Mouse (Mus musculus): Measurements from ENCODE around the gene Gm10229. TPM values are rescaled to one million over a fixed set of nuclear protein-coding genes. Genes with fewer than 3 reads are reported as not detected.
"Not testable (repeated sequence)": the region's sequence is repeated elsewhere in the genome, so short reads cannot be mapped to it uniquely, and the experiment has no call there.

Gm10229 gene
- polyA plus RNA-seq (2015; fragmentation: Nextera tagmentation; extraction: Ambion mirVana): not detected in 2 replicates

GRCm38 (mm10) chr16:89014984-89015383 is at the start of gene Gm10229:
Gene Gm10229, plus strand, starts transcription at chr16:89015284.
- H3K4me1 ChIP-seq; H3K4me3 ChIP-seq; H3K4me2 ChIP-seq (replicated peaks); H3K27ac ChIP-seq; H3K27me3 ChIP-seq; H3K36me3 ChIP-seq; ATAC-seq (ENCODE audit: low FRiP score, low read depth); H3K9ac ChIP-seq; H3K9me3 ChIP-seq: not testable (repeated sequence)
- WGBS: 96% methylated on average over 3 of the region's 3 CpGs

DNA sequence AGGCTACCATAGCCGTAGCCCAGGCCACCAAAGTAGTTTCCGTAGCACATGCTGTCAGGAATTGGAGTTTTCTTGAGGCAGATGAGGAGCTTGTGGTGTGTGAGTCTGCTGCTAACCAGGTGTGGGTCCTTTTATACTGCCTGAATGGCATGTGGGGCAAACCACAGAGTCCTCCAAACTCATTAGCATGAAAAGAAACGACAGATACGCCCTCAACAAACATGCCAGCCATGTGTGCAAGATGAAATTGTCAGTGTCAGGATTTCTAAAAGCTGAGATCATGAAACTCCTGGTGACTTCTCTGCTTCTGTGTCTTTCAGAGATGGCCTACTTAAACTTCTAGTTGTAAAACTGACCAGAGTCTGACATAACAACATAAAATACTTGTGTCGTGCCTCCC is 4.4 kb upstream of the Gm10229 start, which contains the start of gene Krtap22-2:
Gene Krtap22-2, minus strand, starts transcription at position 101 of the 400 bp plus-strand sequence.
- Histone ChIP-seq H3K4me2 (replicated peaks) (no peak within 1 kb of the TSS), H3K4me1 (no peaks in the 10 kb centered on the region), H3K27me3 (no peaks in the 10 kb centered on the region), H3K4me3 (no peak within 1 kb of the TSS), H3K27ac (no peak within 1 kb of the TSS), H3K9ac (no peak within 1 kb of the TSS), H3K9me3 (no peaks in the 10 kb centered on the region), H3K36me3 (no peaks in the 10 kb centered on the region)
- no peak for ATAC-seq (ENCODE audit: low FRiP score, low read depth)
- 82% methylated on average over 5 of the region's 5 CpGs for WGBS

DNA sequence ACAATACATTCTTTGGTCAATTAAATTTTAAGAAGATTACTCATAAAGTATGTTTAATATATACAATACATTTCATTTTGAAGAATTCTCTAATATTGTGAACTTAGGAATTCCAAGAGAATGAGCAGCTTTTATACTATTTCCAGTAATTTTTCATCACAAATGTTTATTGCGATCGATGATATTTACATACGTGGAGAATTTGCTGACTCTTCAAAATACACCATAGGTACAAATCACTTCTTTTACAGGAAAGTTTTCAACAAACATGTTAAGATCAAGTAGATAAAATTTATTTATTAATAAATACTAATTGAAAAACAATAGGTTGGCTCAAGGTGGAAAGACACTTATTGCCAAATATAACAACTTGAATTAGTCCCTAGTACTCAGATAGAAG is 1.1 kb upstream of the Gm10229 start:
- ATAC-seq (ENCODE audit: low FRiP score, low read depth): no peak
- Histone ChIP-seq H3K9ac (no peak overlapping the region), H3K9me3 (no peaks in the 10 kb centered on the region), H3K4me1 (no peaks in the 10 kb centered on the region), H3K27me3 (no peaks in the 10 kb centered on the region), H3K4me2 (replicated peaks) (no peak overlapping the region), H3K36me3 (no peaks in the 10 kb centered on the region), H3K4me3 (no peak overlapping the region), H3K27ac (no peak overlapping the region)
- 96% methylated on average over 3 of the region's 3 CpGs for WGBS

- H3K9me3 ChIP-seq; H3K27me3 ChIP-seq; H3K36me3 ChIP-seq; H3K9ac ChIP-seq; H3K4me3 ChIP-seq; ATAC-seq (ENCODE audit: low FRiP score, low read depth); H3K4me1 ChIP-seq; H3K27ac ChIP-seq; H3K4me2 ChIP-seq (replicated peaks): not testable (repeated sequence)
- WGBS: 92% methylated on average over 3 of the region's 3 CpGs
Observed at GRCm38 (mm10) chr16:89031399-89031798, 16.3 kb downstream of the Gm10229 start, which contains the start of gene Krtap6-1. Gene Krtap6-1, plus strand, starts transcription at chr16:89031699.

GRCm38 (mm10) chr16:89041372-89041771 is 26.3 kb downstream of the Gm10229 start, which contains the start of gene Gm10228:
Gene Gm10228, minus strand, starts transcription at chr16:89041472.
- H3K4me1 ChIP-seq; H3K4me3 ChIP-seq; H3K9ac ChIP-seq; H3K36me3 ChIP-seq; ATAC-seq (ENCODE audit: low FRiP score, low read depth); H3K27me3 ChIP-seq; H3K27ac ChIP-seq; H3K4me2 ChIP-seq (replicated peaks); H3K9me3 ChIP-seq: not testable (repeated sequence)
- WGBS: 90% methylated on average over 2 of the region's 4 CpGs

DNA sequence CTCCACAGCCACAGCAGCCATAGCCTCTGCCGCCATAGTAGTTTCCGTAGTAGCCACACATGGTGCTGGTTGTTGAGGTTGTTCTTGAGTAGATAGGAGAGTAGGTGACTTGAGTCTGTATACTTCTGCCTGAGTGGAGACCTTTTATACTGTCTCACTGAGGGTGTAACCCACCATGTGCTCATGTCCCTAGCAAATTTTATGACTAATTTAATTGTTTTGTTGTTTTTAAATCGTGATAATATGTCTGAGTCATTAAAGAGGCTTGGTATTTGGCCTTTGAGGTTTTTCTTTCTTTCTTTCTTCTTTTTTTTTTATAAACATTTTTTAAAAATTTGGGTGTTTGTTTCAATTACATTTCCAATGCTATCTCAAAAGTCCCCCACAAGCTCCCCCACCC is 32.7 kb downstream of the Gm10229 start, which contains the start of gene Krtap6-5:
Gene Krtap6-5, minus strand, starts transcription at position 101 of the 400 bp plus-strand sequence.
- Histone ChIP-seq H3K27me3 (no peaks in the 10 kb centered on the region), H3K27ac (no peak within 1 kb of the TSS), H3K36me3 (no peaks in the 10 kb centered on the region), H3K4me1 (no peaks in the 10 kb centered on the region), H3K4me3 (no peak within 1 kb of the TSS), H3K9me3 (no peaks in the 10 kb centered on the region), H3K9ac (no peak within 1 kb of the TSS), H3K4me2 (replicated peaks) (no peak within 1 kb of the TSS)
- 86% methylated on average over 3 of the region's 3 CpGs for WGBS
- ATAC-seq (ENCODE audit: low FRiP score, low read depth): no peak

GRCm38 (mm10) chr16:89063902-89064301 is 48.8 kb downstream of the Gm10229 start, which contains the start of gene 1110025L11Rik:
Gene 1110025L11Rik, minus strand, starts transcription at chr16:89064002.
- H3K36me3 ChIP-seq; H3K4me1 ChIP-seq; H3K27me3 ChIP-seq; H3K9me3 ChIP-seq; H3K9ac ChIP-seq; H3K4me2 ChIP-seq (replicated peaks); H3K27ac ChIP-seq; H3K4me3 ChIP-seq; ATAC-seq (ENCODE audit: low FRiP score, low read depth): not testable (repeated sequence)
- WGBS: no CpG with 5 or more reads among the region's 2 CpGs

Other genes with a start within 250 kb of the Gm10229 start
- not detected in 2 replicates for gene 2310057N15Rik, start 241.1 kb upstream of the Gm10229 start, polyA plus RNA-seq (2015; fragmentation: Nextera tagmentation; extraction: Ambion mirVana)
- not detected in 2 replicates for gene Gm5965, start 237.4 kb upstream of the Gm10229 start, polyA plus RNA-seq (2015; fragmentation: Nextera tagmentation; extraction: Ambion mirVana)
- not detected in 2 replicates for gene Gm20741, start 203.1 kb upstream of the Gm10229 start, polyA plus RNA-seq (2015; fragmentation: Nextera tagmentation; extraction: Ambion mirVana)
- gene Krtap15, start 195.1 kb upstream of the Gm10229 start, polyA plus RNA-seq (2015; fragmentation: Nextera tagmentation; extraction: Ambion mirVana): not detected in 2 replicates
- not detected in 2 replicates for gene Krtap14, start 189.1 kb upstream of the Gm10229 start, polyA plus RNA-seq (2015; fragmentation: Nextera tagmentation; extraction: Ambion mirVana)
- gene Krtap19-1, start 145.9 kb upstream of the Gm10229 start, polyA plus RNA-seq (2015; fragmentation: Nextera tagmentation; extraction: Ambion mirVana): not detected in 2 replicates
- gene Krtap19-2, start 141.0 kb upstream of the Gm10229 start, polyA plus RNA-seq (2015; fragmentation: Nextera tagmentation; extraction: Ambion mirVana): not detected in 2 replicates
- not detected in 2 replicates for gene Krtap19-3, start 137.2 kb upstream of the Gm10229 start, polyA plus RNA-seq (2015; fragmentation: Nextera tagmentation; extraction: Ambion mirVana)
- gene Krtap19-4, start 130.2 kb upstream of the Gm10229 start, polyA plus RNA-seq (2015; fragmentation: Nextera tagmentation; extraction: Ambion mirVana): not detected in 2 replicates
- gene Krtap19-5, start 118.8 kb upstream of the Gm10229 start, polyA plus RNA-seq (2015; fragmentation: Nextera tagmentation; extraction: Ambion mirVana): not detected in 2 replicates
- not detected in 2 replicates for gene Krtap19-9b, start 83.0 kb upstream of the Gm10229 start, polyA plus RNA-seq (2015; fragmentation: Nextera tagmentation; extraction: Ambion mirVana)
- gene Krtap16-3, start 52.4 kb upstream of the Gm10229 start, polyA plus RNA-seq (2015; fragmentation: Nextera tagmentation; extraction: Ambion mirVana): not detected in 2 replicates
- not detected in 2 replicates for gene Krtap22-2, start 4.5 kb upstream of the Gm10229 start, polyA plus RNA-seq (2015; fragmentation: Nextera tagmentation; extraction: Ambion mirVana)
- not detected in 2 replicates for gene Krtap6-1, start 16.4 kb downstream of the Gm10229 start, polyA plus RNA-seq (2015; fragmentation: Nextera tagmentation; extraction: Ambion mirVana)
- not detected in 2 replicates for gene Gm10228, start 26.2 kb downstream of the Gm10229 start, polyA plus RNA-seq (2015; fragmentation: Nextera tagmentation; extraction: Ambion mirVana)
- not detected in 2 replicates for gene Krtap6-5, start 32.6 kb downstream of the Gm10229 start, polyA plus RNA-seq (2015; fragmentation: Nextera tagmentation; extraction: Ambion mirVana)
- not detected in 2 replicates for gene 1110025L11Rik, start 48.7 kb downstream of the Gm10229 start, polyA plus RNA-seq (2015; fragmentation: Nextera tagmentation; extraction: Ambion mirVana)
- not detected in 2 replicates for gene Krtap6-3, start 68.7 kb downstream of the Gm10229 start, polyA plus RNA-seq (2015; fragmentation: Nextera tagmentation; extraction: Ambion mirVana)
- not detected in 2 replicates for gene Gm6358, start 125.6 kb downstream of the Gm10229 start, polyA plus RNA-seq (2015; fragmentation: Nextera tagmentation; extraction: Ambion mirVana)
- not detected in 2 replicates for gene Gm10061, start 135.8 kb downstream of the Gm10229 start, polyA plus RNA-seq (2015; fragmentation: Nextera tagmentation; extraction: Ambion mirVana)
- gene Gm9789, start 142.7 kb downstream of the Gm10229 start, polyA plus RNA-seq (2015; fragmentation: Nextera tagmentation; extraction: Ambion mirVana): not detected in 2 replicates
- not detected in 2 replicates for gene Gm7735, start 154.2 kb downstream of the Gm10229 start, polyA plus RNA-seq (2015; fragmentation: Nextera tagmentation; extraction: Ambion mirVana)
- gene 1110057P08Rik, start 159.5 kb downstream of the Gm10229 start, polyA plus RNA-seq (2015; fragmentation: Nextera tagmentation; extraction: Ambion mirVana): not detected in 2 replicates
- not detected in 2 replicates for gene Krtap20-2, start 190.6 kb downstream of the Gm10229 start, polyA plus RNA-seq (2015; fragmentation: Nextera tagmentation; extraction: Ambion mirVana)

Data from limb, embryonic 13.5 days (tissue).